Mouse (Mus musculus) liver, adult 10 weeks (tissue): ENCODE measurements around the gene Lcn6. TPM values are rescaled to one million over a fixed set of nuclear protein-coding genes. Genes with fewer than 3 reads are reported as not detected.

Experiments
- polyA plus RNA-seq: library from polyadenylated mRNA; stranded (reverse); fragments of 350-450 nt; fragmentation: Illumina TruSeq; extraction: RNeasy Lipid Tissue Mini Kit (QIAGEN cat#74804); gene quantifications from one replicate; pipeline ENCODE4 v1.2.3, GENCODE M21; 2014; ENCODE audit warnings: low read depth, low replicate concordance

The Lcn6 gene
- polyA plus RNA-seq: not detected

GRCm38 (mm10) chr2:25676486-25676885 lies at the start of gene Lcn6:
Gene Lcn6 (plus strand): TSS chr2:25676786.

GRCm38 (mm10) chr2:25627811-25628210 lies 48.8 kb upstream of the Lcn6 start, which contains the start of gene Fcna:
Gene Fcna (minus strand): TSS chr2:25628030.

GRCm38 (mm10) chr2:25652902-25653301 lies 23.7 kb upstream of the Lcn6 start, which contains the start of gene Lcn8:
Gene Lcn8 (plus strand): TSS chr2:25653120.

GRCm38 (mm10) chr2:25657652-25658051 lies 18.9 kb upstream of the Lcn6 start, which contains the start of gene Lcn5:
Gene Lcn5 (plus strand): TSS chr2:25657952.

GRCm38 (mm10) chr2:25682426-25682825 lies 5.8 kb downstream of the Lcn6 start, which contains the start of gene Lcn10:
Gene Lcn10 (plus strand): TSS chr2:25682726.

GRCm38 (mm10) chr2:25699743-25700142 lies 23.2 kb downstream of the Lcn6 start, which contains the start of gene Obp2a:
Gene Obp2a (plus strand): TSS chr2:25700043.

DNA sequence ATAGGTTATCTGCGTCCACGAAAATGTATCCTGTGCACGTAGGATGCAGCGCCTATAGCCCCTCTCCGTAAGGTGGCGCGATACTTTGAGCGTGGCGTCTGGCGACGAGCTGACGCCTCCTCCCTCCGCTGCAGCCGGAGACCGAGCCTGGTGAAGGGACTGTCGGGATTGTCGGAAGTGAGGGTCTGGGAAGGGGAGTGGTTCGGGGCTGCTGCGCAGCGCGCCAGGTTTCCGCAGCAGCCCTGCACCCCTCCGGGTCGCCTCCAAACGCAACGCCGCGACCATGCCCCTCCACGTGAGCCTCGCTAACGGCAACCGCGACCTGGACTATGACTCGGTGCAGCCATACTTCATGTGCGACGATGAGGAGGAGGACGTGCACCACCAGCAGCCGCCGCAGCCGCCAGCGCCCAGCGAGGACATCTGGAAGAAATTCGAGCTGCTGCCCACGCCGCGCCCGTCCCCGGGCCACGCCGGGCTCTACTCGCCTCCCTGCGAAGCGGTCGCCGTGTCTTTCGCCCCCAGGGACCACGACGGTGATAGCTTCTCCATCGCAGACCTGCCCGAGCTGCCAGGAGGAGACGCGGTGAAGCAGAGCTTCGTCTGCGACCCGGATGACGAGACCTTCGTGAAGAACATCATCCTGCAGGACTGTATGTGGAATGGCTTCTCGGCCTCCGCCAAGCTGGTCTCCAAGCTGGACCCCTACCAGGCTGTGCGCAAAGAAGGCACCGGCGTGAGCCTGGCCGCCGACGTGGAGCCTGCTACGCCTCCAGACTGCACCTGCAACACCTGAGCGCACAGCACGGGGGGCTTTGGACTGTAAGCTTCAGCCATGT lies 30.3 kb downstream of the Lcn6 start, which contains the start of gene Bmyc:
Gene Bmyc, plus strand, starts transcription at position 97 of the 839 bp plus-strand sequence.

Other genes with a start within 250 kb of the Lcn6 start
- 2.0 TPM for gene Abca2, start 248.1 kb upstream of the Lcn6 start, polyA plus RNA-seq
- not detected for gene Clic3, start 219.9 kb upstream of the Lcn6 start, polyA plus RNA-seq
- 57.0 TPM for gene Paxx, start 215.7 kb upstream of the Lcn6 start, polyA plus RNA-seq
- gene Ptgds, start 206.7 kb upstream of the Lcn6 start, polyA plus RNA-seq: 2.1 TPM
- not detected for gene Lcn12, start 182.9 kb upstream of the Lcn6 start, polyA plus RNA-seq
- 1.9 TPM for gene Fbxw5, start 176.0 kb upstream of the Lcn6 start, polyA plus RNA-seq
- gene C8g, start 175.1 kb upstream of the Lcn6 start, polyA plus RNA-seq: 156 TPM
- 0.93 TPM for gene Traf2, start 129.8 kb upstream of the Lcn6 start, polyA plus RNA-seq
- 9.1 TPM for gene Edf1, start 118.9 kb upstream of the Lcn6 start, polyA plus RNA-seq
- gene Mamdc4, start 101.9 kb upstream of the Lcn6 start, polyA plus RNA-seq: not detected
- 3.5 TPM for gene Phpt1, start 101.6 kb upstream of the Lcn6 start, polyA plus RNA-seq
- not detected for gene Ajm1, start 95.0 kb upstream of the Lcn6 start, polyA plus RNA-seq
- gene Rabl6, start 68.3 kb upstream of the Lcn6 start, polyA plus RNA-seq: 7.1 TPM
- gene Ccdc183, start 59.1 kb upstream of the Lcn6 start, polyA plus RNA-seq: not detected
- 7.4 TPM for gene Tmem141, start 54.8 kb upstream of the Lcn6 start, polyA plus RNA-seq
- gene Fcna, start 48.8 kb upstream of the Lcn6 start, polyA plus RNA-seq: 34.9 TPM
- gene Lcn8, start 23.7 kb upstream of the Lcn6 start, polyA plus RNA-seq: not detected
- not detected for gene Lcn5, start 18.8 kb upstream of the Lcn6 start, polyA plus RNA-seq
- not detected for gene Lcn10, start 5.9 kb downstream of the Lcn6 start, polyA plus RNA-seq
- gene Obp2a, start 23.3 kb downstream of the Lcn6 start, polyA plus RNA-seq: not detected
- gene Bmyc, start 30.0 kb downstream of the Lcn6 start, polyA plus RNA-seq: 0.72 TPM
- gene Obp2b, start 60.2 kb downstream of the Lcn6 start, polyA plus RNA-seq: not detected
- not detected for gene Lcn3, start 88.8 kb downstream of the Lcn6 start, polyA plus RNA-seq
- not detected for gene Lcn11, start 100.2 kb downstream of the Lcn6 start, polyA plus RNA-seq
- gene Gm13539, start 105.5 kb downstream of the Lcn6 start, polyA plus RNA-seq: not detected
- gene Glt6d1, start 139.1 kb downstream of the Lcn6 start, polyA plus RNA-seq: not detected
- gene Lcn9, start 146.4 kb downstream of the Lcn6 start, polyA plus RNA-seq: not detected
- gene Sohlh1, start 170.5 kb downstream of the Lcn6 start, polyA plus RNA-seq: not detected
- not detected for gene Kcnt1, start 186.9 kb downstream of the Lcn6 start, polyA plus RNA-seq